10 mouse cellular contexts compared by ENCODE assay signal in genomic region chr12:108914709-108915340, GRCm38 (mm10). TPM values are rescaled to one million over a fixed set of nuclear protein-coding genes. Genes with fewer than 3 reads are reported as not detected.
DNase-seq lines count a peak whose midpoint lies in the region; ATAC-seq and TF ChIP-seq lines count a peak whose summit lies in the region.
"Had no signal": no experiment of that assay in that cellular context is flagged by ENCODE, and none has a peak within 500 bp of the region (broad histone marks: within the 10 kb centered on the region; RNA-seq: fewer than 3 reads in every experiment).

No protein-coding gene starts in this region.

- no peaks in the 10 kb centered on the region for H3K27me3 ChIP-seq in kidney, postnatal 0 days (ENCODE audit: insufficient read depth, low read length)
- no peaks in the 10 kb centered on the region for H3K27me3 ChIP-seq in embryonic facial prominence, embryonic 15.5 days

- WGBS in kidney, postnatal 0 days, result 15% methylated on average over 12 of the region's 12 CpGs
- WGBS in embryonic facial prominence, embryonic 15.5 days, result 55% methylated on average over 12 of the region's 12 CpGs

- no peak overlapping the region for H3K4me2 ChIP-seq in kidney, postnatal 0 days (ENCODE audit: low read length)
- H3K4me2 ChIP-seq in embryonic facial prominence, embryonic 15.5 days (replicated peaks), result no peak overlapping the region
- H3K4me2 ChIP-seq: lung, embryonic 14.5 days had no signal

- H3K9me3 ChIP-seq in kidney, postnatal 0 days (replicated peaks; ENCODE audit: low read length), result no peaks in the 10 kb centered on the region
- H3K9me3 ChIP-seq in embryonic facial prominence, embryonic 15.5 days (replicated peaks), result no peaks in the 10 kb centered on the region

- no peaks in the 10 kb centered on the region for H3K36me3 ChIP-seq in kidney, postnatal 0 days (ENCODE audit: insufficient read depth, low read length)
- H3K36me3 ChIP-seq in embryonic facial prominence, embryonic 15.5 days, result no peaks in the 10 kb centered on the region

- no peak overlapping the region for H3K27ac ChIP-seq in kidney, postnatal 0 days
- H3K27ac ChIP-seq in brown adipose tissue, adult 24 weeks (replicated peaks; ENCODE audit: low read depth, low read length), result peak overlapping the region; percentile 66
- peak overlapping the region; percentile 49 for H3K27ac ChIP-seq in embryonic facial prominence, embryonic 15.5 days (replicated peaks)

- no peak overlapping the region for H3K4me3 ChIP-seq in kidney, postnatal 0 days (replicated peaks; ENCODE audit: low read depth, low read length)
- H3K4me3 ChIP-seq in brown adipose tissue, adult 24 weeks (ENCODE audit: insufficient read depth, low read depth, low read length), result no peak overlapping the region
- no peak overlapping the region for H3K4me3 ChIP-seq in embryonic facial prominence, embryonic 15.5 days (replicated peaks)

- peaks cover 12% of the 10 kb centered on the region; the same call in 1 of the 2 replicates for H3K4me1 ChIP-seq in kidney, postnatal 0 days (replicated peaks; ENCODE audit: insufficient read depth, low read length)
- H3K4me1 ChIP-seq in brown adipose tissue, adult 24 weeks (ENCODE audit: control insufficient read depth, insufficient read depth, insufficient read length, low read length), result peaks cover 11% of the 10 kb centered on the region; the same call in 1 of the 2 replicates
- peaks cover 86% of the 10 kb centered on the region for H3K4me1 ChIP-seq in embryonic facial prominence, embryonic 15.5 days

- TF ChIP-seq CTCF in kidney, postnatal 0 days (IDR thresholded peaks at IDR 0.05; ENCODE audit: low read depth), result no peak

- H3K9ac ChIP-seq in kidney, postnatal 0 days (ENCODE audit: low read depth, low read length), result no peak overlapping the region
- no peak overlapping the region for H3K9ac ChIP-seq in embryonic facial prominence, embryonic 15.5 days
- H3K9ac ChIP-seq: lung, embryonic 14.5 days had no signal

- no peak for ATAC-seq in kidney, postnatal 0 days (replicated peaks; ENCODE audit: low FRiP score, low read depth)
- no peak for ATAC-seq in embryonic facial prominence, embryonic 15.5 days (ENCODE audit: insufficient number of reproducible peaks, low FRiP score, low TSS enrichment, low read depth)
- ATAC-seq in megakaryocyte, adult 5-6 weeks (ENCODE audit: poor library complexity, severe bottlenecking), result 0 out of 2 replicates have a peak, but pooled peaks have one; percentile 16

- peak; percentile 79 for DNase-seq in kidney, postnatal 0 days (ENCODE audit: low spot score)
- no peak for DNase-seq in kidney, adult 8-10 months
- no peak for DNase-seq in liver
- DNase-seq in ovary, adult 18-20 months (ENCODE audit: low spot score), result no peak
- DNase-seq: gastrocnemius, postnatal 14 days; lung, embryonic 14.5 days; thymus, postnatal 25 days had no signal

RNA-seq across cellular contexts. Expression of gene Wars, which starts 20.9 kb away (rescaled TPM):
- polyA plus RNA-seq in kidney, postnatal 0 days (2015; fragmentation: Nextera tagmentation; extraction: Ambion mirVana), result 67.3 and 72.7 TPM in 2 replicates
- 26.0 and 32.0 TPM in 2 replicates for polyA plus RNA-seq in brown adipose tissue, adult 24 weeks (2012; ENCODE audit: insufficient read depth, insufficient read length, missing spikeins)
- polyA plus RNA-seq in embryonic facial prominence, embryonic 15.5 days (2015; fragmentation: Nextera tagmentation; extraction: Ambion mirVana), result 62.9 and 65.8 TPM in 2 replicates
- 20.0 and 22.6 TPM in 2 replicates for total RNA-seq in megakaryocyte, adult 5-6 weeks (2015)
- total RNA-seq in megakaryocyte, adult 5-6 weeks (2017), result 47.8 and 51.9 TPM in 2 replicates

RNA-seq across cellular contexts. Expression of gene Wdr25, which starts 21.4 kb away (rescaled TPM):
- 5.3 and 6.6 TPM in 2 replicates for polyA plus RNA-seq in kidney, postnatal 0 days (2015; fragmentation: Nextera tagmentation; extraction: Ambion mirVana)
- polyA plus RNA-seq in brown adipose tissue, adult 24 weeks (2012; ENCODE audit: insufficient read depth, insufficient read length, missing spikeins), result 1.9 and 2.4 TPM in 2 replicates
- polyA plus RNA-seq in embryonic facial prominence, embryonic 15.5 days (2015; fragmentation: Nextera tagmentation; extraction: Ambion mirVana), result 7.1 and 9.9 TPM in 2 replicates
- total RNA-seq in megakaryocyte, adult 5-6 weeks (2015), result 1.5 and 3.6 TPM in 2 replicates
- total RNA-seq in megakaryocyte, adult 5-6 weeks (2017), result 3.9 and 4.5 TPM in 2 replicates
